In genomic region chr1:127943516-127943915, GRCm38 (mm10) we compare ENCODE assay signal across 16 mouse cellular contexts.
"Had no signal": no experiment of that assay in that cellular context is flagged by ENCODE, and none has a peak within 500 bp of the region (broad histone marks: within the 10 kb centered on the region; RNA-seq: fewer than 3 reads in every experiment).

No protein-coding gene starts in this region.

- H3K4me3 ChIP-seq: hindbrain, embryonic 13.5 days; kidney, embryonic 15.5 days; limb, embryonic 13.5 days; midbrain, embryonic 13.5 days had no signal

- DNase-seq: kidney, adult 18-20 months; kidney, postnatal 14 days; layer of hippocampus, adult 9-11 months; layer of hippocampus, postnatal 36 days; left cerebral cortex, postnatal 4 days; lung, postnatal 36 days; right cerebral cortex, adult 18-20 months; right cerebral cortex, postnatal 25 days; thymus, adult 2 months; thymus, postnatal 4 days had no signal

- ATAC-seq: lung, postnatal 0 days; midbrain, embryonic 13.5 days had no signal

- H3K27ac ChIP-seq: hindbrain, embryonic 13.5 days; kidney, embryonic 15.5 days; limb, embryonic 13.5 days; liver, embryonic 14.5 days; midbrain, embryonic 13.5 days had no signal

- H3K9me3 ChIP-seq: midbrain, embryonic 13.5 days had no signal

- H3K4me1 ChIP-seq: hindbrain, embryonic 13.5 days; kidney, embryonic 15.5 days; limb, embryonic 13.5 days; midbrain, embryonic 13.5 days had no signal

- H3K27me3 ChIP-seq: hindbrain, embryonic 13.5 days; kidney, embryonic 15.5 days; limb, embryonic 13.5 days; midbrain, embryonic 13.5 days had no signal

- H3K9ac ChIP-seq: hindbrain, embryonic 13.5 days; kidney, embryonic 15.5 days; limb, embryonic 13.5 days; liver, embryonic 14.5 days; midbrain, embryonic 13.5 days had no signal

- H3K4me2 ChIP-seq: hindbrain, embryonic 13.5 days; kidney, embryonic 15.5 days; limb, embryonic 13.5 days; midbrain, embryonic 13.5 days had no signal
